Mouse (Mus musculus) gastrocnemius, postnatal 10 days (tissue): ENCODE results near the gene Emg1. TPM values are rescaled to one million over a fixed set of nuclear protein-coding genes. Genes with fewer than 3 reads are reported as not detected.
"Not testable (repeated sequence)": the region's sequence is repeated elsewhere in the genome, so short reads cannot be mapped to it uniquely, and the experiment has no call there.

Experiments used
- DNase-seq: peaks from one replicate; pipeline ENCODE4 v3.0.0; 2021; ENCODE audit warnings: mixed read lengths
- total RNA-seq, 2 experiments: library from RNA; stranded (reverse); gene quantifications; 2 replicates each; pipeline ENCODE4 v1.2.3; 2021

The Emg1 gene
- total RNA-seq, 2 experiments from 2014 or later, result 61.0 to 62.5 TPM

DNA sequence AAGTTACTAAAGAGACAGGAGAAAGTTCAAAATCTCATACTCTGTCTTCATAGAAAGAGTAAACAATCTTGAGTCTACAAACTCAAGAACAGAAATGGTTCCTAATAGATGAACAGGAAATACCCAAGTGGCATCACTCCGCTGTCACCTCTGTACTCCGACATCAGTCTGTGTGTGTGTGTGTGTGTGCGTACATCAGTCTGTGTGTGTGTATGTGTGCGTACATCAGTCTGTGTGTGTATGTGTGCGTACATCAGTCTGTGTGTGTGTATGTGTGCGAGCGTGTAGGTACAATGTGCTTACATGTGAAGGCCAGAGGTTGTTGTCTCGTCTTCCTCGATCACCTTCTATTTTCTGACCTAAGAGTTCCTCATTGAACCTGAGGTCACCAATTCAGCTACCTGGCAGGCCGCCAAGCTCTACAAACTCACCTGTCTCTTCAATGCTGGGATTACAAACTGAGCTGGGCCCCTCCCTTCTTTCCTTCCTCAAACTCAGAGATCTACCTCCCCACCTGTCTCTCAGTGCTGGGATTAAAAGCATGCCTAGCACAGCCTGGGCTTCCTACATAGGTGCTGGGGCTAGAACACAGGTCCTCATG is 3.6 kb downstream of the Emg1 start:
- DNase-seq, result no peak

DNA sequence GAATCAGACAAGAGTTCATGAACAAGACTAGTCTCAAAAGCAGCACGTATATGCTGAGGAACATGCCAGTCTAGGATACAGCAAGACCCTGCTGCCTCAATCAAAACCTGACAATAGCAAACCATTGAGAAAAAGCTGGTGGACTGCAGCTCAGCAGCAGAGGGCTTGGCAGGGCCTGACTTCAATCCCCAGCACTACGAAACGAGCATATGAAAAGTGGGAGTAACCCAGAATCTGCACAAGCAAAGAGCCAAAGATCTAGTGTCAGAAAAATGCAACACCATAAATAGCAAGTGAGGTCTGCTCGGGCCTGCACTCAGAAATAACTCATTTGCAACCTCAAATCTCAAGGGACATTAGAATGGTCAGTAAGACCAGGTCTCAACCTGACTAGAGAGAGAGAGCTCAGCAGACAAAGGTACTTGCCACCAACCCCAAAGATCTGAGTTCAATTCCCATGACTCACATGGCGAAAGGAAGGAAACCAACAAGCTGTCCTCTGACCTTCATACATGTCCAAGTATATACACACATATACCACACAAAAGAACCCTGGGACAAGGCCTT is 5.8 kb downstream of the Emg1 start:
- DNase-seq, result no peak

DNA sequence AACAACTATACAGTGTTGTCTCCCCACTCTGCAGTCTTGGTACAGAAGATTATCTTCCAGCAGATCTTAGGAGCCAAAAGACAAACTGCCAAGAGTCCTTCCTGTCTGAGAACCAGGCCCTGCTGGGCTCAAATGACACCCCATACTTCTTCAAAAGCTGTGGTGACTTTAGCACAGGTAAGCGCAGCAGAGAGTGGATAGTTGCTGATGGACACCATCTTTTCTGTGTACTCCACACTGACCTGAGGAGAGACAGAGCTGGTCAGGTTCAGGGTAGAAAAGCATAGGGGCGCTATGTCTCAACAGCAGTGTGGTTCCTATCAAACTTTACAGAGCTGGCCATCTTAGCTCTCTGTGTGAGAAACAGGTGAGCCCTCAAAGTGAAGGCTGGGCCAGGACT is 7.6 kb downstream of the Emg1 start:
- no peak for DNase-seq

DNA sequence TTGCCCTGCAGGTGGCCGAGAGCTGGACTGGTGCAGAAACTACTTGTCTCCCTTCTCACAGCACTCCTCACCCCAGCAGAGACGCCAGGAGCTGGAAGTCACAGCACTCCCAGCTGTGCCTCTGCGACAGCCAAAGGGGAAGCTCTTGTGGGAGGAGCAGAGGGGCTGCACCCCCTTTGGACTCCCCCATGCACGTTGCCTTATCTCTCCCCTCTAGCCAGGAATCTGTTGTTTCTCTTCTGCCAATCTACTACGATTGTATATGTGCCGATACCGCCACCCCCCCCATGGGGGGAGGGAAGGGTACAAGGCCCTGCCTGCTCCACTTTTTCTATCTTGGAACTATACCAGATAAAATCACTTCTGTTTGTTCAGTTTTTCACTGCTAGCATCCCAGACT is 8.2 kb downstream of the Emg1 start:
- DNase-seq, result no peak

DNA sequence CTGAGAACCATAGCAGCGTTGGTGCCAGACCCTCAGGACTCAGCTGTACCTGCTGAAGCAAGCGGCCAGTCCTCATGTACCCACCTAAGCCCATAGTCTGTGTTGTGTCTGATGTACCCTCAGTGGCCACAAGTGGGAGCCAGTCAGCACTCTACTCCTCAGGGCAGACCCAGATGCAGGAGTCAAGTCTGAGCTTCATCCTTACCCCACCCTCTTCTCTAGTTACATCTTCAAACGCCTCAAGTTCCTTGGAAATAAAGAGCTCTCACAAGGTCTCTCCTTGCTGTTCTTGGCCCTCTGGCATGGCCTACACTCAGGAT is 9.2 kb downstream of the Emg1 start:
- DNase-seq, result peak; percentile 67

DNA sequence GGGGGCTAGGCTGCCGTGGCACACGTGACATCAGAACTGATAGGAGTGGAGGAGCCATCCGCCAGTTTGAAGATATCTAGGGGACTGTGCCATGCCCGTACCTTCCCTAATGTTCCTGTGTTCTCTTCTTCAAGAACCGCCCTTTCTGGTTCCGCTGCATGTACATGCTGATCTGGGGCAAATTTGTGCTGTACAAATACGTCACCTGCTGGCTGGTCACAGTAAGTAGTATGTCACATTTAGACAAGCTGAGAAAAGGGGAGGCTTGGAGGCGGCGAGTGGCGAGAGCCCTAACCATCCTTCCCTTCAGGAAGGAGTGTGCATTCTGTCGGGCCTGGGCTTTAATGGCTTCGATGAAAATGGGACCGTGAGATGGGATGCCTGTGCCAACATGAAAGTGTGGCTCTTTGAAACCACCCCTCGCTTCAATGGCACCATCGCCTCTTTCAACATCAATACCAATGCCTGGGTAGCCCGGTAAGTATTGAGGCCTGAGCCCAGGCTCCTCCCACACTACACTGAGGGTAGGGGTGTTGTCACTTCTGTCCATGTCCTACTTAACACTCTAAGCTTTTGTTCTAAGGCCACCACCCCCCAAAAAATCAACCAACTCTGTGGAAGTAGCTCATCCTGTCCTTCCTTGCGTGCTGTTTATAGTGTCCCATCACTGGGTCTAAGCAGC is 9.7 kb downstream of the Emg1 start:
- no peak for DNase-seq

DNA sequence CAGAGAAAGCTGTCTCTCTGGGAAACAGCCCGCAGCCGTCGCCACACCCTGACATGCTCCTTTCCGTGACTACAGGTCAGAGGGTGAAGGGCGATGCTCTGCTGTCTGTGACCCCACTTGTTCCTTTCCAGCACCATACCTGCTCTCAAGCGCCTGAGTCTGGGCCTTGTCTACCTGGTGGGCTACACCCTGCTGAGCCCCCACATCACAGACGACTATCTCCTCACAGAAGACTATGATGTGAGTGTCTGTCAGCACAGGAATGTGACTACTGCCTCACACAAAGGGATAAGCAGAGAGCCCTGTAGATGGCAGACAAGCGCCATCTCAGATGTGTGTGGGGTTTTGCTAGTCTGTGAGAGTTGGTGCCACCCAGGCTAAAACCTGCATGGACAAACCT is 10.6 kb downstream of the Emg1 start:
- no peak for DNase-seq

DNA sequence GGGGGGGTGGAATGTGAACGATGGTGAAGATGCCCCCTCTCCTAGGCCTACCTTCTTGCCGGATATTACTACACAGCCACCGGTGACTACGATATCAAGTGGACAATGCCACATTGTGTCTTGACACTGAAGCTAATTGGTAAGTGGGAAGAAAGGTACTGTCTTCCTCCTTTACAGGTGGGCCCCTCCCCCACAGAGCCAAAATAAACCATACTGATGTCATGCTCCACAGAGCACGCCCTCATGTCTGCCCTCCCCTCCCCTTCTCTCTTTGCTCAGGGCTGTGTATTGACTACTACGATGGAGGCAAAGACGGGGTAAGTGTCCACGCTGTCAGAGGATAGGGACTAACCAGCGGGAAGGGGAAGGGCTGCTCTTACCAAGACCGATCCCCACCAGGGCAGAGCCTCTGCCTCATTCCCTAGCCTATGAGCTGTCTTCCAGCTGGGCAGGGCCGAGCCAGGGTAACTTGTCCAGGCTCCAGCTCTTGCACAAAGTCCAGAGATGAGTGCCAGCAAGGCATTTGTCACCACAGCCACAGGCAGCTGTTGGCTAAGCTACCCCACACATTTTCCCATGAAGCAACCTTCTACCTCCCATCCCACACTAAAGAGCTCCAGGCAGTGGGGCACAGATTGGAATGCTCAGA is 11.9 kb downstream of the Emg1 start:
- peak; percentile 61 for DNase-seq

DNA sequence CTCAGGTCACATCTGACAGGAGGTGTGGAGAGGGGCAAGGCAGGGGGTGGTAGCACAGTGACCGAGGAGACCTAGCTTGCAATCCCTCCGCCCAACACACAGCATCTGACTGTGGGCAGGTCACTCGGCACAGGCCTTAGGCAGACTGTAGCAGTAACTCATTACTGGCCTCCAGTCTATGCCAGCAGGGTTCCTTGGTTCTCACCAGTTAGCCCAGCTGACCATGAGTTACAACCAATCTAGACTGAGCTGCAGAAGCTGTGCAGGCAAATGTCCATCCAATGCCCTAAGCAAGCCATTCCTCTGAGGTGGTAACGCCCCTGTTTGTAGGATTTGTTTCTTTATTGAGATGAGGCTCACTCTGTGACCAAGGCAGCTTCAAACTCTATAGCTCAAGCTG is 12.6 kb downstream of the Emg1 start:
- DNase-seq, result no peak

DNA sequence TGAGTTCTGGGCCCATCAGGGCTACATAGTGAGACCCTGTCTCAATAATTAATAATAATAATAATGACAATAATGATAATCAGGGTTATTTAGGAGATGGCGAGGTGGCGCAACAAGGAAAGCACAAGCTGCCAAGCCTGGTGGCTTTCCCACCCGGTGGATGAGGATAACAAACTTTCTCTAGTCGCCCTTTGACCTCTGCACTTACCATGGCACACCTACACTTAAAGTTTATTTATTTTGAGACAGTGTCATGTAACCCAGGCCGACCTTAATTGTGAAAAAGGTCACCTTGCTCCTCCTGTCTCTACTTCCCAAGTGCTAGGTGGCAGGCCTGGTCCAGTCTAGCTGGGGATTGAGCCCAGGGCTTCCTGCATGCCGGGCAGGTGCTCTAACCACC is 13.2 kb downstream of the Emg1 start:
- DNase-seq, result no peak

DNA sequence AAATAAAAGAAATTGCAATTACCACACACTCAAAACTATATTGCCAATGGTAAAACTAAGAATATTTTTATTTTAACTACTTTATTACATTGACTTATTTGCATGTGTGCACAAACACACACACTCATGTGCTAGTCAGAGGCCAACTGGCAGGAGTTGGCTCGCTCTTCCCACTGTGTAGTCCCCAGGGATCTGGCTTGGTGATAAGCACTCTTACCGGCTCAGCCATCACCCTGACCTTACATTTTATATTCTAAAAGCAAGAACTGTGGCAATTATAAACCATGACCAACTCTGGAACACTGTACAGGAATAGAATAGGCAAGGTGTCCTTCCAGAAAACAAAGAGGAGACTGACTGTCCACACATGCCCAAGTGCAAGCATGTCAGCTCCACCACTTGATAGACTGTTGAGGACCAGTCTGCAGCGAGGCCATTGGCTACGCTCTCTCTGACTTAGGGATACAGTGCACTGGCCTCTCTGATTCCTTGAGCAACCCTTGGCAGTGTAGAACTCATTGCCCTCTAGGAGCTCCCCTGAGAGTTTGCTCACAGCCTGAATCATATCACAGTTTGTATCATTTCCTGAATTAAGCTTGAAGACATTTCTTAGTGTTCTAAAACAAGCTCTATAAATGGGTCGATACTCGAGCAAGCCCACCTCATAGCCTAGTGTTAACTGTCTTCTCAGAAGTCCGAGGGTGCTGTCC is 15.4 kb downstream of the Emg1 start:
- no peak for DNase-seq

DNA sequence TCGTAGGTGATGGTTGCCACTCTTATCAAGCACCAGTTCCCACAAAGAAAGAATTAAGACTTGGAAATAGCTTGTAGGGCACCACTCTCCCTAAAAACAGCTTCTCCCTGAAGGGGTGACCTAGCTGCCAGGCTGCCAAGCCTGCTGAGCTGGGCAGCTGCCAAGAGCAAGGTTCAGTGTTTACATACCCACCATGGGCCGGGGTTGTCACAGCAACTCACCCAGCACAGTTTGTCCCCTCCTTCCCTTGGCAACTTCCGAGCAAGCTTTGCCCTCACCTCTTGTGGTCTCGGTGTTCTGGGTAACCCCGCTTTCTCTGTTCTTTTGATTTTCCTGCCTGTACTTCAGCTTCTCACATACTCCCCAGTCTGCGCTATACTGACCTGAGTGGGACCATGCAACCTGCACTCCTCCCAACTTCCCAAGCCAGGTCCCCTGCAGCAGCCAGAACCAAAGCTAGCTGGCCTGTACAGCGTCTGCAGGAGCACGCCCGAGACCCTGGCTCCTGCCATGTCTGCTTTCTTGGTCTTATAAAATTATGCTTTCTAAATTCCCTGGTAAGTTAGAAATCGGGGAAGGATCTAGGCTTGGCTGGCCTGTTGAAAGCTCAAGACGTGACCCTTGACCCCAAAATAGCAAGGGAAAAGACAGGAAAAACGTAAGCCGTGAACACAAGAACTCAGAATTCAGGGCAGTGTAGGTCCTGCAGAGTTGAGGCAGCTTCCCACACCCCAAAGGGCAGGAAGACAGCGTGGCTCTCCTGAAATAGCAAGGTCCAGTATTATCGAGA is 17.6 kb downstream of the Emg1 start:
- no peak for DNase-seq

DNA sequence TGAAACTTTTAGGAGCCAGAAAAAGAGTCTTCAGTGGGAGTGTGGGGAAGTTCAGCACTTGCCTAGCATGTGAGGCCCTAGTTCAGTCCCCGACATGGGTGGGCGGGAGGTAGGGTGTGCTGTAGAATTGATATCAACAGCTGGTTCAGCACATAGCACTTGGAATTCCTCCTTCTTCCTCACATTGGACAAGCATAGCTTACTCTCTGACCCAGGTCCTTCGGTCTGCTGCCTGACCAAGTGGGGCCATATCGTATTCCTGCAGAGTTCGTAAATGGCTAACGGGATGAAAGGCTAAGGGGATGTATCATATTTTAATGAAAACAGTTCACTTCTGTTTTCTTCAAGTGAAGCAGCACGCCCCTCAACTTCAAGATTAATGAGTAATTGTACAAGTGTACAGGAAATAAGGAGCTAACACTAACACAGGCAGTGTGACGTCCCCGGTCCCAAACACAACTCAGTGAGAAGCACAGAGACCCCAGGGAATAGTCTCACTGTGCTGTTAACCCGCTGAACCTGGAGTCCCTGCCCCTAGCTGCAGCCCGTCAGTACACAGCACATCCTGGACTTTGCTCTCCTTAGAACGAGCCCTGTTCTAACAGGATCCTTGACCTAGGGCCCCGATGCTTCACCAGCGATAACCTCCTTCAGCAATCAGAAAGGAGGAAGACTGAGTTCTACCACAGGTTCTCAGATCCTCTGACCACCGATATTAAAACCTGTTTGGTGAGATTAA is 18.6 kb downstream of the Emg1 start:
- DNase-seq, result no peak

DNA sequence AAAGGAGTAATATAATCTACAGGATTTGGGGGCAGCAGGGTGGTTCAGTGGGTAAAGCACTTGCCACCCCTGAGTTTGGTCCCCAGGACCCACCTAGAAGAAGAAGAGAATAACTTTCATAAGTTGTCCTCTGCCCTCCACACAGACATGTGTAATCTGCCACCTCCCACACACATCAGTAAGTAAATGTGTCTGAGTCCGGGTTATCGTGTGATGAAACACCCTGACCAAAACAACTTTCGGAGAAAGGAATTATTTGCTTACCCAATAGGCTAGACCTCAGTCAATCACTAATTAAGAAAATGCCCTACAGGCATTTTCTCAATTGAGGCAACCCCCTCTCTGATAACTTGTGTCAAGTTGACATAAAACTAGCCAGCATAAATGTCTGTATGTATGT is 21.5 kb downstream of the Emg1 start:
- DNase-seq, result no peak

DNA sequence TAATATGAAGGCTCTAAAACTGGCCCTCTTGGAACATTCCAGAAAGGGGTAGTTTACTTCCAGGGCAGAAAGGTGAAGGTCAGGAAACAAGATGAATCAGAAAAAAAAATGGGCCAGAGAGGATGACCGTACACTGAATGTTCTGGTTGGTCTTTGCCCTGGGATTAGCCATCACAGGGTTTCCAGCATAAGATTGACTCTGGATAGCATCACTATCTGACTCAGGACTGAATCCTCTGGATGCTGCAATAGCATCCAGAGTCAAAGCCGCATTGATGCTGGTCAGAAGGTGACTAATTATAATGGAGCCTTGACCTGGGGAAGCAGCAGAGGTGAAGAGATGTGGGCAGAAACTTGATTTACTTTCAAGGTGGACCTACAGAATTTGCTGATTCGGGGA is 23.0 kb downstream of the Emg1 start:
- no peak for DNase-seq

DNA sequence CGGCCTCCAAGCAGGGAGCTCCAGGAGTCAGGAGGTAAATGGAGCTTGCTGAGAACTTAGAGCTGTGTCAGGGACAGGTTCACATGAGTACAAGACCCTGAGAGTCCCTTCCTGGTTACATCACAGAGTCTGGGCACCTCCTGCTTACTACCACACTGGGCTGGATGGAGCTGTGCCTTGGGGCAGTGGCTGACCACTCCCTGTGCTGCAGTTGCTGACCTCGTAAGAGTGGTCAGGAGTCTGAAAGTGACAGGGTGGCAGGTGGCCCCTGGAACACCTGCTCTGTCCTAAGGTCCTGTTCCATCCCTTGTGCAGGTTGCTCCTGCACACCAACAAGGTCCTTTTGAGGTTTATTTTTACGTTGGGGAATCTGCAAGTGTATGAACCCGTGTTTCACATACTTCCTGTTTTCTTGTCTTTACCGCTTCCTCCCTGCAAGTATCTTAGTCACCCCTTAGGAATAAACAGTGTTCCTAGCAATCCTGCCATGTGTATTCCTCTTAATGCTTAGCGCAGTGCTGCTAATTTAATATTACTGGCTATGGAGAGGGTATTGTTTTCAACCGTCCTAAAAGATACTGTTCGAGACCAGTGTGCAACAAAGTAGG is 23.7 kb downstream of the Emg1 start:
- DNase-seq, result no peak

DNA sequence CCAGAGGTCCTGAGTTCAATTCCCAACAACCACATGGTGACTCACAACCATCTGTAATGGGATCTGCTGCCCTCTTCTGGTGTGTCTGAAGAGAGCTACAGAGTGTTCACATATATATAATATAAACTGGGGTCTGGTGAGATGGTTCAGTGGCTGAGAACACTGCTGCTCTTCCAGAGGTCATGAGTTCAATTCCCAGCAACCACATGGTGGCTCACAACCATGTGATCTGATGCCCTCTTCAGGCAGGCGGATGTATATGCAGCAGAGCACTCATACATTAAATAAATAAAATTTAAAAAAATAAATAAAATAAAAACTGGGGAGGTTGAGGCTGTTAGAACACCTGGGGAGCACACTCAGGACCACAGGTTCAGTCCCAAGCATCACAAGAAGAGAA is 25.3 kb downstream of the Emg1 start:
- not testable (repeated sequence) for DNase-seq

DNA sequence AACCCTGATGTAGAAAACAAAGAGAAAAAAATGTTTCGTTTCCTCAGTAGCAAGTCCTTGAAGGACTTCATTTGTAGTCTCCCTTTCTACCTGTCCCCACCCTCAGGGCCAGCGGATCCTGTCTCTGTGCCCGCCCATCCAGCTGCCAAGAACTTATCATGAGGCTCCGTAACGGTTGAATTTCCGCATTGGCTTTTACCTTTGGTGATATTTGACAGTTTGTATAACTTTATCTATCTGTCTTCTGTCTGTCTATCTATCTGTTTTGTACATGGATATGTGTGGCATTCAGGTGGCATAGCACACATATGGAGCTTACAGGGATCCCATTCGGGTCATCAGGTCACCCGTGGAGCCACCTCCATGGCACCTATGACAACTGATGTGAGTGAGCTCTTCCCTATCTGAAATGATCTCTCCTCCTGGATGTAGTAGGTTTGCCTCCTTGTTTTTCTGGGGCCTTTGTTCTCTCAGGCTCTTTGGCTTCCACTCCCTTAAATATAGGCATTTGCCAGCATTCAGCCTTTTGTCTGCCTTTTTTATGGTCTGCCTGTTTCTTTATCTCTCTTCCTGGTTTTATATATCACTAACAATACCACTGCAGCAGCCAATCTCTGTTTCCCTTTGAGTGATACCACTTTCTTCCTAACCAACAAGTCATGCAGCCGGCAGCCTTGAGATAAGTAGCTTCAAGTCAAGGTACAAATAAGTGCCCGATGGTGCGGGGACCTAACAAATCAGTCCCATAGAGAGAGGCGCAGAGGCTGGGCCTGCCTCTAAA is 26.2 kb downstream of the Emg1 start:
- DNase-seq, result no peak

DNA sequence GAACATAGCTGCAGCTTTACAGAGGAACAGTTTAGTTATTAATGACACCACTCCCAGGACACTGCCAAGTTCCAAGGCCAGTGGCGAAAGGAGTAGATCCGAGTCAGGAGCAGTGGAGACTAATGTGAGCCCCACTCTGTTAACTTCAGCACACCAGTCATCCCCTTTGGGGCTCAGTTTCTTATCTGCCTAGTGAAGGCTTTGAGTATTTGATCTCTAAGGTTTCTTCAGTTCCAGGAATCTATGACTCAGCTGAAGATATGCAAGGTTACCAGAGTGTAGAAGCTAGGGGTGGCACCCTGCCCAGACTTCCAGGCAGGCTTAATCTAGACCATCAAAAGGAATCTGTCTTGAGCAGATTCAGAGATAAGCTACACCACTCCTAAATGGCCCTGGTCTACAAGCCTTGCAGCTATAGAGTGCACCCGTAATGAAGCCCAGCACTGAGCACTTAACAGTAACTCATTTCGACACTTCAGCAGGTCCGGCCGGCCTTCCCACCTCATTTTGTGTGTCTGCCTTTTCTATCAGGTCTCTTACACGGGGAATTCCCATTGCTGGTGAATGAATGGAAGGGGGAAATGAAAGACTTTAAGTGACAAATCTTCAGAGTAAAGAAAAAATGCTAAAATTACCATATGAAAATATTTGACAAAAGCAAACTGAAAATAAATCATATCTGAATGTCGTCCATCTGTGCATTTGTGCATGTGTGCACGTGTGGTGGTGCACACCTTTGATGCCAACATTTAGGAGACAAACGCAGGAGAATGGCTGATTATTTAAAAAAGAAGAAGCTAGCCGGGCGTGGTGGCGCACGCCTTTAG is 28.2 kb downstream of the Emg1 start:
- peak; percentile 48 for DNase-seq
